Mouse (Mus musculus) cerebral cortex, adult 2 months (tissue): ENCODE results near the gene Nfia.

ENCODE experiments used
- WGBS: fragments of 180-500 bp; shearing (Covaris S2); methylation state at CpG from one replicate; pipeline ENCODE4 v1.1.7; 2018; 5-methylcytosine and 5-hydroxymethylcytosine counted together

Nfia gene

DNA sequence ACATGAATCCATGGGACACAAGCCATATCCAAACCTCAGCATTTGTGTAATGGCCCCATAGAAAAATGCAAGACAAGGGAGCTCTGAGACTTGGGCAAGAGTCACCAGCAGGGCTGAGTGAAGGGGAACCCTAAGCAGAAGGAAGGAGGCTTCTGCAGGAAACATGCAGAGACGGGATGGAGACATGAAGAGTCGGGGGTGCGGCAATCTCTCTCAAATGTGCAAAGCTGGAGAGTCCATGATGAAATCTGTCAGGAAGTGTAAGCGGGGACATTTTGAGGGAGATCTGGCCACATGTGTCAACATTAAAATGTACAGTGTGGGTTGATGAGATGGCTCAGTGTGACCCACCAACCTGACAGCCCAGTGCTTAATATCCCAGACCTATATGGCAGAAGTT lies 361.5 kb downstream of the Nfia start:
- 93% methylated on average over 4 of the region's 4 CpGs for WGBS

DNA sequence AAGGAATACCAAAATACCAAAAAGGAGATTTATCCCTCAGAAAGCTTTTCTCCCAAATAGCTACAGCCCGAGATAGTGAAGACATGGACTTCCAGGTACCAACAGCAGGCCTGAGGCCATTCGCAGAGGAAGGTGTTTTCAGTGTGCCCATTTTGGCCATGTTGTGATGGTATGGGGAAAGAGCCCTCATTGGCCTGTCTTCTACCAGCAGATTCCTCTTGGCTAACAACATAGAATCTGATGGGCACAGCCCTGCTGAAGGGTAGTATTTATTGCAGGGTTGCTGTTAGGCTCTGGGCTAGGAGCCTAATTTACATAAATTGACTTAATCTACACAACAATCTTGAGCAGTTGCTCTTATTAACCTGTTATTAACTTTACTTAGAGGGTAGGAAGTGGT lies 363.5 kb downstream of the Nfia start:
- 96% methylated on average over 2 of the region's 2 CpGs for WGBS

DNA sequence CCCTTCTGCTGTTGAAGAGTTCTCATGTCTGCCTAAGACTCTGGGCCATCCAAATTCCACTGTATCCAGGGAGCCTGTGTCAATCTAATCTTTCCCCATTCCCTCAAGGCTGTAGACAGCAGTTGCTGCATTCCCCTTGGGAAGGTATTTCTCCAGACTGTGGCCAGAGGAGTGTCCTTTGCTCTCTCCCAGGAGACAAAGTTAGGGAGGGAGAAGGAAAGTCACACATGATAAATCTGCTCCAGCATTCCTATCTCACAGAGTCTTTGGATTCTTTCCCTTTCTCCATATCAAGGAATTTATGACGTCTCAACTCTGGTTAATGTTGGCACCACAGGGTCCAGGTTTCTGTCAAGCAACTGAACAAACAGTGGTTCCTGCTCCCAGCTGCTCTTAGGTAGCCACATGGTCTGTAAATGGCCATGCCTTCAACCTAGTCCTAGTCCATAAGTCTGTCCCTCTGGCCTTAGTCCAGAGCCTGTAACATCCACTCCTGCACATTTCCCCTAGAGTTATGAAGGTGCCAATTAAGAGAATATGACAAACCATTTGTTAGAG lies 370.4 kb downstream of the Nfia start:
- WGBS: 93% methylated on average over 1 of the region's 1 CpGs

DNA sequence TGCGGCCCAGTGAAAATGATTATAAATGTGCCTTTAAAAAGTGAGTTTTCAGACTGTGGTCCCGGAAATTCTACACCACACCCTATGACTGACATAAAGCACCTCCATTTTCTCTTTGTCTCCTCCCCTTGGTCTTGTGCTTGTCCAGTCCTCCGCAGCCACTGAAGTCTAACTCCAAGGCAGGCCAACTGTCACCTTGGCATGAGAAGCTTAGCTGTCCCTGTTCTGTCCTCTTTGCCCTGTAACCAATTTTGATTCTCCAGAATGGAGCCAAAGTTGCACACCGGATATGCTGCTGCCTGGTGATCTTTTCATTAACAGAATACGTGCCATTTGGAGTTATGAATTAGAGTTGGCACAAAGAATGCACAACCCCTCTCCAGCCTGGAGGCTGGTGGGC lies 378.0 kb downstream of the Nfia start:
- 82% methylated on average over 5 of the region's 5 CpGs for WGBS

DNA sequence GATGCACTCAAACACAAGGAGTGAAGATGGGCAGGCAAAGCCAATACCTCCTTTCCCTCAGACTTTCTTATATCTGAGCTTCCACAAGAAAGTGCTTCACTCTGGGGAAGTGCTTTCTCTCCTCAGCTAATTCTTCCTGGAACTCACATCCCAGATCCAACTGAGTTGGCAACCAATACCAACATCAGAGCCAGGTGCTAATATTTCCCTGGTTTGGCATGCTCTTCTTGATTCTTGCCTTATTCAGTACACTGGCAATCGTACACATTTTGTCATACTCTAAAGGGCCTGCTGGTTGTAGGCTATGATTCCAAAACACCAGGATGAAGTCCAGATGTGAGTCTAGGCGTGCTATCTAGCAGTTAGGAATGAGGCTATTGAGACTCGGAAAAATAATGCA lies 385.4 kb downstream of the Nfia start:
- WGBS: 84% methylated on average over 3 of the region's 3 CpGs

DNA sequence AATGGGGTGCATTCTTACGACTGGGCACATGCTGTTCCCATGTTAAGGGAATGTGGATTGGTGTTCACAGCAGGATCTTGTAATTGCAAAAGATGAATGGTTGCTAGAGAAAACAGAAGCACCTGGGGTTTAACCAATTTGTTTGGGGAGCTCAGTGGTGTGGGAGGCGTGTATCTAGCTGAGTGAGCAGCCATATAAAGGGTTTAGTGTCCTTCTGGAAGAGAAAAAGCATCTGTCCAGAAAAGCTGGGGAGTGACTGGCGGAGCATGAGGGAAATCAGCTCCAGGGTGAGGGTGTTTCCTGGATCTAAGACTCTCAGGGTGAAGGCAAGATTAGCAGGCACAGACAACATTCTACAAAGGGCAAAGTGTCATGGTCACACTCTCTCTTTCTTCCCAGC lies 393.8 kb downstream of the Nfia start:
- 77% methylated on average over 3 of the region's 3 CpGs for WGBS
